Mouse (Mus musculus) gastrocnemius, postnatal 4 days (tissue): ENCODE results near the gene BC025920. TPM values are rescaled to one million over a fixed set of nuclear protein-coding genes. Genes with fewer than 3 reads are reported as not detected.

Experiments
- DNase-seq, 2 experiments: peaks; one replicate each; pipeline ENCODE4 v3.0.0; 2021 to 2022; ENCODE audit warnings: low spot score in 2 of 2, mixed read lengths in 2 of 2
- long read RNA-seq, 2 experiments: library from polyadenylated mRNA; stranded (forward); transcript quantifications; one replicate each; pipeline ENCODE4 v2.0.0; 2021
- total RNA-seq, 2 experiments: library from RNA; stranded (reverse); gene quantifications; 2 replicates each; pipeline ENCODE4 v1.2.3; 2021

Gene BC025920
- 1 to 10 TPM; 1.2 to 1.7 TPM for total RNA-seq
- long read RNA-seq, experiment 1, partial matches to known transcripts: 1 of 5 reads
- long read RNA-seq, experiment 1, other reads (novel, unspliced or antisense): 3 of 5 reads
- long read RNA-seq, experiment 2: 0 reads

DNA sequence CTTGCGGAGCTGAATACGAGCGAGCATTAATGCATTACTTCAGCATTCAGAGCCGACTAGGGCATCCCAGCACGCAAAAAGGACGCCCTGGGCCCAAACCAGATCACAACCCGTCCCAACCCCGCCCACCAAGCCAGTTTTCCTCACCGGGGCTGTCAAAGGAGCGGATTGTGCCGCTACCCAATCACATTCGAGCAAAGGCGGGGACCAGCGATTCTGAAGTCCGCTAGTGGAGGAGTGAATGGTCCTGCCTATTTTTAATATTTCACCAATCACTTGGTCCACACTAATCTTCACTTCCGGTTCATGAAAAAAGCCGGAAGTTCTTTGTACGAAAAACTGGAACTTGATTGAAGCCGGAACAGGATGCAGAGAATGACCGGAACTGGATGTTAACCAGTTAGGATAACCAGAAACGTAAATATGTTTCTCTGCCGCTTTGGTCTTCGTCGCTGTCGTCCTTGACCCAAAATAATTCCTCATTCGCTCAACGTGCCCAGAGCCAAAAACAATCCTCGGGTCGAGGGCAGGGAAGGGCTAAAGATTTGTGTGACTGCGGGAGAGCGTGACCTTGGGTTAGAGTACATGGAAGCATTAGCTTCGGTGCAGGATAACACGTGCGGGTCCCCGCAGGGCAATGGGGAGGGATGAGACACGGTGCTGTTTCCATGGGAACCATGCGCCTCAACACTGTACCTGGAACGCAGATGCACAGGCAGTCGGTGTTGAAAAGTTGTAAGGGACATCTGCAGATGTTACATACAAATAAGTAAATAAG is at the start of gene BC025920:
BC025920 (plus strand) TSS at position 297 of the 778 bp plus-strand sequence.
- DNase-seq: peak; percentile 83 to 93

- no peak for DNase-seq
Observed at GRCm38 (mm10) chr10:81556282-81556681, 49.8 kb upstream of the BC025920 start.

- no peak for DNase-seq
Observed at GRCm38 (mm10) chr10:81557491-81557890, 48.6 kb upstream of the BC025920 start.

- DNase-seq: peak; percentile 71 to 80
Observed at GRCm38 (mm10) chr10:81559163-81559626, 46.9 kb upstream of the BC025920 start, which contains the start of gene Aes. Aes (plus strand) TSS chr10:81559488.

DNA sequence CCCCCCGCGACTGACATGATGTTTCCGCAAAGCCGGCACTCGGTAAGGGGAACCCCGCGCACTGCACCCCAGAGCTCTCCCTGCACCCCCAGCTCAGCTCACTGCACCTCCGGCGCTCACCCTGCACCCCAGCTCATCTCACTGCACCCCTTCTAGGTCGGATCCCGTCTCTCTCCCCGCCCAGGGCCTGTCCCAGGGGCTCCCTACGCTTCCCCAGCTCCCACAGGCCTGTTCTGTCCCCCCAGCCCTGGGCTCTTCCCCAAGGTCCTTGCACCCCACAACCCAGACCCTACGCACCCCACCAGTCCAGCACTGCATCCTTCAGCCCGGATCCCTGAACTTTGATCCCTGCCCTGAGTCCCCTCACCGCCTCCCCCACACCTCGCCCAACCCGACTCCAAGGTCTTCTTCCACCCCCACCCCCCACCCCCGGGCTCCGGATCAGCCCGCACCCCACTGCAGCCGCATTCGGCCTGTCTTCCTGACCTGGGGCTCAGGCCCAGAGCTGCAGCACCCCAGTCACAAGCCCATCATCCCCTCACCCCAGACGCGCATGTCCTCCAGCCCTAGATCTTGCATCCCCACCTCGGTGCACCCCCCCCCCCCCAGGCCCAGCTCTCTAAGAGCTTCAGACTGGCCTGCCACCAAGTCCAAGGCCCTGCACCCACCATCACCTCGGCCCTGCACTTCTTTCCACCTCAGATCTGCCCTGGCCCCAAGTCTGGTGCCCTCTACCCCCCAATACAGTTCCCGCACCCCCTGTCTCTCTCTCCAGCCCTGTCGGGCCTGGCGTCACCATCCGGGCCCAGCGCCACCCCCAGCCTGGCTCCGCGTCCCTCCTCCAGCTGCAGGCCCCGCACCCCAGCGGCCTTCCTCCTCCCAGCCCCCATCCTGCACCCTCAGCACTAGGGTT is 46.2 kb upstream of the BC025920 start:
- peak; percentile 65 to 79 for DNase-seq

GRCm38 (mm10) chr10:81560719-81561459 is 45.2 kb upstream of the BC025920 start:
- DNase-seq: no peak

DNA sequence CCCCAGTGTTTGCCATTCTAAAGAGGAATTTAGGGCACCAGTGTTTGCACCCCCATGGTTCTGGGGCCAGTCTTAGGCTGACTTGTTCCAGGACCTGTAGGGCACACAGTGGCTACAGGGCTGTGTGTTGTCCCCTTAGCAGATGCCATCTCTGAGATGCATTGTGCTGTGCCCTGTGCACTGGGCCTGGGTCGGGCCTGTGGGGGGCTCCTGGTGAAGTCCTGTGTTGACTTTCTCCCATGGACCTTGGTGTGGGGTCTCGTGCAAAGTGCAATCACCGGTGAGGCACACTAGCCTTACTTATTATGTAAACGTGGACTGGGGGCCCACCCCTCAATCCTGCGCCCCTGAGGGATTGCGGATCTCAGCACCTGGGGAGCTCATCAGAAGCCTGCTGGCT is 43.7 kb upstream of the BC025920 start:
- no peak for DNase-seq

- no peak for DNase-seq
Observed at GRCm38 (mm10) chr10:81563481-81563880, 42.6 kb upstream of the BC025920 start.

GRCm38 (mm10) chr10:81564216-81564615 is 41.9 kb upstream of the BC025920 start:
- DNase-seq: peak in 1 of 2 experiments; percentile 65

- no peak for DNase-seq
Observed at GRCm38 (mm10) chr10:81564734-81565133, 41.3 kb upstream of the BC025920 start.

DNA sequence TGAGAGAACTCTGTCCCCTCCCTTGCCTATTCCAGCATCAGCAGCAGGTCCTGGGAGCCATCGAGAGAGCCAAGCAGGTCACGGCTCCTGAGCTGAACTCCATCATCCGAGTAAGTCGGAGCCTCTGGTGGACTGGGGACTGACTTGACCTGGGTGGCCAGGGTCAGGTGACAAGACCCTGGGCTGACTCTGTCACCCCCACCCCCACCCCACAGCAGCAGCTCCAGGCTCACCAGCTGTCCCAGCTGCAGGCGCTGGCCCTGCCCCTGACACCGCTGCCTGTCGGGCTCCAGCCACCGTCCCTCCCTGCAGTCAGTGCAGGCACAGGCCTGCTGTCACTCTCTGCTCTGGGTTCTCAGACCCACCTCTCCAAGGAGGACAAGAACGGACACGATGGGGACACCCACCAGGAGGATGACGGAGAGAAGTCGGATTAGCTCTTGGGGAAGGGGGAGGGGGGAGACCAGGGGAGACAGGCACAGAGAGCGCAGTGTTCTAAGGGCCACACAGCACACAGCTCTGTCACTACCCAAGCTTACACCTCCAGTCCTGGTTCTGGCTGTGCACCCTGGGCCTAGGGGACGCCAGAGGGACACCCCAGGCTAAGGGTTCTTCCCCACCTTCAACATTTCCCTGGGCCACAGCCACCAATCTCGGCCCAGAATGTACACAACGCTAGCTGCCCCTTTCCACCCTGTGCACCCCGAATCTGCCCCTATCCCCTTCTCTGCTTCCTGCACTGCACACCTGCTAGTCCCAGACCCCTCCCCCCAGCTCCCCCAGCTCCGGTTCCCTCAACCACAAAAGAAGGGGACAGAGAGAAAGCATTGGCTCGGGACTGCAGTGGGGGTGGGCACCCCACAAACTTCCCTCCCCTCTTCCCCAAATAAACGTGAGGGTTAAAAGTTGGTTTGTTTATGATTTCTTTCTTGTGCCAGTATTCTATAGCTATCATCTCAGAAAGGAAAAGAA is 40.5 kb upstream of the BC025920 start:
- DNase-seq: no peak

GRCm38 (mm10) chr10:81568381-81569191 is 37.5 kb upstream of the BC025920 start:
- DNase-seq: no peak

- DNase-seq: no peak
Observed at GRCm38 (mm10) chr10:81569507-81570237, 36.4 kb upstream of the BC025920 start.

GRCm38 (mm10) chr10:81570238-81570800 is 35.8 kb upstream of the BC025920 start:
- DNase-seq: no peak

DNA sequence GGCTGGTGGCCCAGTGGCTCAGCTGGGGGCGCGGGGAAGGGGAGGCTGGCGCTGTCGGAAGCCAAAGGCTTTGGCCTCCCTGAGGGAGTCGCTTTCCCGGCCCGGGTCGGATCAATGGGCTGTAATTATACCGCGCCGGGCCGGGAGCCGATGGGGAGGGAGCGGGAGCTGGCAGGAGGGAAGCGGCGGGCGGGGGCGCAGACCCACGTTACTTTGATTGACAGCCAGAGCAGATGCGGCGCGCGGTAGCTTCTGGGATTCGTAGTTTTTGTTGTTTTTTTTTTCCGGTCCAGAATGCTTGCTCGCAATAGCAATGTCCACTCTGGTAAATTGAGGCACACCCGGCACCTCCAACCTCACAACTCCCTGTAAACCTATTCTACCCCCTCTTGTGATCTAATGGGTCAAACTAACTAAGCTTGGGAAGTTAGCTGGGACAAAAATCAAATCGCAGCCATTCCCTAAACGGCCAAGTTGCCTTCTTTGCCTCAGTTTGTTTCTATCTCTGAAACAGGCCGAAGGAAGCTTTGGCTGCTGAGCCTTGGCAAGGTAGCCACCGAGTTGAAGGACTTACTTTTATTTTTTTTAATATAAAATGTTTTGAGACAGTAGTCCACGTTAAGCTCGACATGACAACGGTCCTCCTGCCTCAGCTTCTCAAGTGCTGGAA is 35.1 kb upstream of the BC025920 start:
- DNase-seq: peak; percentile 93 to 96

DNA sequence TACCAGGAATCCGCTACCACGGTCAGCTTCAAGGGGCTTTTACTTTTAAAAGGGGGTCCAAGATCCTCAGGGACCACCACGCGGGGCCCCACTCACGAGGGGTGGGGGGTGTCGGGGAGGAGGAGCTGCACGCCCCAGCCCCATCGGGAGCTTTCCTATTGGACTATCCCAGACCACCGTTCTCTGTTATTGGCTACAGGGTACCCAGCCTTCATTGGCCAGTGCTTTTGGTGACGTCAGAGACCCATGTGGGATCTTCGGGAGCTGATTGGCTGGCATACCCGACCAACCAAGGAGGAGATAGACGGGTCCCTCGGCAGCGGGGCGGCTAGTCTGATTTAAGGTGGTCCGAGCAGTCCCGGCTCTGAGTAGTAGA is 34.6 kb upstream of the BC025920 start:
- DNase-seq: peak; percentile 95 to 97

DNA sequence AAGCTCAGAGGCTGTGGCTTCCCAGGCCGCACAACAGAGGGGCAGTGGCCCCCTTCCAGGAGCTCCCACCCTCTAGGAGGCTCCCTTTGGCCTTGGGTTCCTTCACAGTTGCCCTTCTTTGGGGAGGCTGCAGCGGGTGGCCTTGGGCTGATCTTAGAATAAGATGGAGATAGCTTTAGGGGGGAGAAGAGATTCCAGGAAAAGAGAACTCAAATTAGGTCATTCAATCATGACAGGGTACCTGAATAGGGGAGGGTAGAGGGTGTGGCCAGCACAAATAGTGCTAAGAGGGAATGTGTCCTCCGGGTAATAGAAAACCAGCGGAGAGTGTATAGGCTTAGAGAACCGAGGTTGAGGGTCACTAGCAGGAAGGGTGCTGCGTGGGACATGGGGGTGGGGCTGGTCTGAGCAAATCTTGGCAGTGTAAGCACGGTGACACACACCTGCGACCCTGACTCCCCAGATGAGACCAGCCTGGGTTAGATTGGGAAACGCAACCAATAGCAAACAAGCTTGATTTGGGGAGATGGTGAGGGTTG is 33.9 kb upstream of the BC025920 start:
- DNase-seq: no peak
